Mouse (Mus musculus) kidney, embryonic 16.5 days (tissue): Measurements from ENCODE around the gene Smad5. TPM values are rescaled to one million over a fixed set of nuclear protein-coding genes. Genes with fewer than 3 reads are reported as not detected.
A peak's percentile ranks its signal among the peaks of the same experiment; 100 is the strongest.

Experiments used
- ATAC-seq: fragments of 200-750 bp; cut with Nextera tagmentation; 2 replicates; pipeline ENCODE4 v1.8.0; 2017; ENCODE audit warnings: moderate TSS enrichment; ENCODE audit not compliant: low FRiP score, low TSS enrichment
- H3K27ac ChIP-seq: fragments of 300-500 bp; sonication (generic); 2 replicates; pipeline ENCODE4 v1.5.1; 2014; ENCODE audit warnings: low read length
- H3K27me3 ChIP-seq: fragments of 300-500 bp; sonication (generic); 2 replicates; pipeline ENCODE4 v1.6.1; 2014; ENCODE audit warnings: low read length, control low read depth, mixed read lengths; ENCODE audit not compliant: insufficient read depth
- H3K36me3 ChIP-seq: fragments of 300-500 bp; sonication (generic); 2 replicates; pipeline ENCODE4 v1.6.1; 2014; ENCODE audit warnings: low read length, control low read depth, mixed read lengths; ENCODE audit not compliant: insufficient read depth
- H3K4me1 ChIP-seq: fragments of 300-500 bp; sonication (generic); 2 replicates; pipeline ENCODE4 v1.6.1; 2014; ENCODE audit warnings: low read length, control low read depth, mixed read lengths; ENCODE audit not compliant: insufficient read depth
- H3K4me2 ChIP-seq: fragments of 300-500 bp; sonication (generic); replicated peaks from 2 replicates; pipeline ENCODE4 v1.6.1; 2014; ENCODE audit warnings: low read depth, low read length
- H3K4me3 ChIP-seq: fragments of 300-500 bp; sonication (generic); 2 replicates; pipeline ENCODE4 v1.5.1; 2014; ENCODE audit warnings: mild to moderate bottlenecking, low read length
- H3K9ac ChIP-seq: fragments of 300-500 bp; sonication (generic); replicated peaks from 2 replicates; pipeline ENCODE4 v1.6.1; 2014; ENCODE audit warnings: low read length
- H3K9me3 ChIP-seq: fragments of 300-500 bp; sonication (generic); 2 replicates; pipeline ENCODE4 v1.6.1; 2016; ENCODE audit warnings: low read length, control low read depth
- WGBS: fragments of 180-500 bp; shearing (Covaris S2); extraction: QIAGEN DNeasy Blood & Tissue Kit; methylation state at CpG from one replicate; pipeline ENCODE4 v1.1.7; 2014; 5-methylcytosine and 5-hydroxymethylcytosine counted together
- polyA plus RNA-seq: library from polyadenylated mRNA; unstranded; fragments of >200 nt; fragmentation: Nextera tagmentation; extraction: Ambion mirVana; gene quantifications from 2 replicates; pipeline ENCODE4 v1.2.1, GENCODE M21; 2015

Gene Smad5
- polyA plus RNA-seq, 1 experiment from 2014 or later = 35.6 TPM

DNA sequence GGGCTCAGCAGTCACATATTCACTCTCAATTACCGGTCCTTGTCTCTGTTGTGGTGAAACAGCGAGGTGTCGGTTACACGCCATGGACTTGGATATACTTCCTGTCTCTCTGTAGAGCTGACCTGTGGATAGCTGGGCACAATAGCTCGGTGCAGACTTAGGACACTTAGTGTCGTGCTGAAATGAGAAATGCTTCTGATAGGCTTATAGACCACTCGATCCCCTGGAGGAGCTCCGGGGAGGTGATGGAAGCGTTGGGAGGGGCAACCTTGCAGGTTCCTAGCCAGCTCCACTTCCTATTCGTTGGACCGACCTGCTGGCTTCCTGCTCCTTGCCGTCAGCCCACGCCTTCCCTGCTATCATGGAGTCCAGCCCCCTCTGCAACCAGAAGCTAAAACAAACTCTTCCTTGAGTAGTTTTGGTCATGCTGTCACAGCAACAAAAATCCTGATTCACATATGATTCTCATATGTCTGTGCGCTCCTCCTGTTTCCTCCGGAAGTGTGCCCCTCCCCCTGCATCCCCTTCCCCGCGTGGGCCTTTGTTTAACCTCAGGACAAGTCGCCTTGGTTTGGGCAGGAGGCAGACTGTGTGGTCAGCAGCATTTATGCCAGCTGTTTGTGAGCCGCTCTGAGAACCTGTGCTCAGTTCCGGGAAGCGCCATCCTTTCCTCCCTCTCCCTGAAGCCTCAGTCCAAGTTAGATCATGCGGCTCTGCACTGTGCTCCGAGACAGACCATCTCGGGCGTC is 62.6 kb downstream of the Smad5 start:
- ATAC-seq = peak; percentile 57
- Histone ChIP-seq H3K9me3 (no peaks in the 10 kb centered on the region), H3K36me3 (no peaks in the 10 kb centered on the region), H3K4me1 (peaks cover 19% of the 10 kb centered on the region), H3K27ac (peak overlapping the region; percentile 39), H3K4me3 (peak overlapping the region; percentile 18), H3K9ac (peak overlapping the region; percentile 32; the same call in 1 of the 2 replicates), H3K4me2 (peak overlapping the region; percentile 43), H3K27me3 (no peaks in the 10 kb centered on the region)
- 22% methylated on average over 25 of the region's 25 CpGs for WGBS

DNA sequence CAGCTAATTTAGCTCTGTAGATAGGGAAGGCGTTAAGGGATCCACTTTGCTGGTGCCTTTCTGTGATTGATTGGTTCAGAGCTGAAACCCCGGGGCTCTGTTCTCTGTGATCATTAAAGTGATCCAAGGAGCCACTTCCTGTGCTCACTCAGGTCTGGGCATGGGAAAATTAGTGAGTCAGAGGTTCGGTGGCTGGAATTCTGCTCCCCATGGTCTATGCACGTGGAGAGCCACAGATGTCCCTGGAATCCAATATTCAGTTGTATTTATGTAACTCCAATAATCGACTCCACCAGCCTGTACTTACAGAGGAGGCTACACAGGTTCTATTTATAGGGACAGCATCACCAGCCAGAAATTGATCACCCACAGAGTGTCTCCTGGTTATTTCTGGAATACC is 63.4 kb downstream of the Smad5 start:
- no peak for ATAC-seq
- Histone ChIP-seq H3K36me3 (no peaks in the 10 kb centered on the region), H3K4me2 (no peak overlapping the region), H3K4me1 (peaks cover 19% of the 10 kb centered on the region), H3K27me3 (no peaks in the 10 kb centered on the region), H3K9me3 (no peaks in the 10 kb centered on the region), H3K9ac (no peak overlapping the region), H3K27ac (peak overlapping the region; percentile 3; the same call in 1 of the 2 replicates), H3K4me3 (no peak overlapping the region)
- WGBS = 32% methylated on average over 5 of the region's 5 CpGs

- no peak overlapping the region for H3K9ac ChIP-seq
- H3K36me3 ChIP-seq = no peaks in the 10 kb centered on the region
- no peak overlapping the region for H3K4me3 ChIP-seq
- no peak for ATAC-seq
- H3K4me2 ChIP-seq = no peak overlapping the region
- H3K27me3 ChIP-seq = no peaks in the 10 kb centered on the region
- peaks cover 15% of the 10 kb centered on the region for H3K4me1 ChIP-seq
- H3K27ac ChIP-seq = no peak overlapping the region
- no peaks in the 10 kb centered on the region for H3K9me3 ChIP-seq
- WGBS = 33% methylated on average over 4 of the region's 4 CpGs
Observed at GRCm38 (mm10) chr13:56769431-56769830, 66.6 kb downstream of the Smad5 start.

- Histone ChIP-seq H3K4me2 (no peak overlapping the region), H3K27me3 (no peaks in the 10 kb centered on the region), H3K4me3 (no peak overlapping the region), H3K4me1 (peaks cover 11% of the 10 kb centered on the region), H3K27ac (no peak overlapping the region), H3K9ac (no peak overlapping the region), H3K9me3 (no peaks in the 10 kb centered on the region), H3K36me3 (no peaks in the 10 kb centered on the region)
- WGBS = 69% methylated on average over 1 of the region's 1 CpGs
- ATAC-seq = no peak
Observed at GRCm38 (mm10) chr13:56770136-56770578, 67.3 kb downstream of the Smad5 start.

- H3K36me3 ChIP-seq = no peaks in the 10 kb centered on the region
- WGBS = 68% methylated on average over 5 of the region's 5 CpGs
- no peak overlapping the region for H3K4me2 ChIP-seq
- peaks cover 5% of the 10 kb centered on the region; the same call in 1 of the 2 replicates for H3K4me1 ChIP-seq
- no peak overlapping the region for H3K9ac ChIP-seq
- H3K4me3 ChIP-seq = no peak overlapping the region
- H3K27ac ChIP-seq = no peak overlapping the region
- no peak for ATAC-seq
- no peaks in the 10 kb centered on the region for H3K27me3 ChIP-seq
- no peaks in the 10 kb centered on the region for H3K9me3 ChIP-seq
Observed at GRCm38 (mm10) chr13:56770786-56771185, 68.0 kb downstream of the Smad5 start.

GRCm38 (mm10) chr13:56772592-56772991 is 69.8 kb downstream of the Smad5 start:
- no peak overlapping the region for H3K27ac ChIP-seq
- 60% methylated on average over 3 of the region's 3 CpGs for WGBS
- H3K9ac ChIP-seq = no peak overlapping the region
- H3K36me3 ChIP-seq = no peaks in the 10 kb centered on the region
- H3K27me3 ChIP-seq = no peaks in the 10 kb centered on the region
- no peaks in the 10 kb centered on the region for H3K9me3 ChIP-seq
- no peak overlapping the region for H3K4me3 ChIP-seq
- H3K4me1 ChIP-seq = no peaks in the 10 kb centered on the region
- H3K4me2 ChIP-seq = no peak overlapping the region
- ATAC-seq = no peak

GRCm38 (mm10) chr13:56773262-56773870 is 70.6 kb downstream of the Smad5 start:
- no peak overlapping the region for H3K9ac ChIP-seq
- ATAC-seq = no peak
- WGBS = 27% methylated on average over 14 of the region's 14 CpGs

DNA sequence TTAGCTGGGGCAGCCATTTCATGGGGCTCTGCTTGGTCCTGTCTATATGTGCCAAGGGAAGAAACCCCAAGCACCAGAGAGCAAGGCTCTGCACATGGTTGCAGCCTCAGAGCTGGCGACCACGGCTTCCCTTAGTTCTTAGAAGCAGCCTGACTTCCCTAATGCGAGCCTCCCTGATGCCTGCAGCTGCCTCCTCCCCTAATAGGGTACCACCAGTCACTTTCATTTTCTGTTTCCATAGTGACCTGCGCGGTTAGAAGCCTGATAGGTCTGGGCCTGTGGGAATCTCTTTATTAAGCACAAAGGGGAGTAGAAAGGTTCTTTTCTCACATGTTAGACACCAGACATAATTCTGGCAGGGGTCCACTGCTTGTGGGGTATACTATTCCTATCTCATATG is 71.5 kb downstream of the Smad5 start:
- H3K36me3 ChIP-seq = no peaks in the 10 kb centered on the region
- no peak overlapping the region for H3K4me3 ChIP-seq
- no peak overlapping the region for H3K4me2 ChIP-seq
- ATAC-seq = no peak
- 59% methylated on average over 5 of the region's 5 CpGs for WGBS
- no peak overlapping the region for H3K27ac ChIP-seq
- no peak overlapping the region for H3K9ac ChIP-seq
- H3K4me1 ChIP-seq = no peaks in the 10 kb centered on the region
- H3K27me3 ChIP-seq = no peaks in the 10 kb centered on the region
- H3K9me3 ChIP-seq = no peaks in the 10 kb centered on the region

More at GRCm38 (mm10) chr13:56773262-56773870, 70.6 kb downstream of the Smad5 start:
- Histone ChIP-seq H3K36me3 (no peaks in the 10 kb centered on the region), H3K4me1 (no peaks in the 10 kb centered on the region), H3K27me3 (no peaks in the 10 kb centered on the region), H3K4me2 (no peak overlapping the region), H3K27ac (no peak overlapping the region), H3K9me3 (no peaks in the 10 kb centered on the region), H3K4me3 (no peak overlapping the region)

DNA sequence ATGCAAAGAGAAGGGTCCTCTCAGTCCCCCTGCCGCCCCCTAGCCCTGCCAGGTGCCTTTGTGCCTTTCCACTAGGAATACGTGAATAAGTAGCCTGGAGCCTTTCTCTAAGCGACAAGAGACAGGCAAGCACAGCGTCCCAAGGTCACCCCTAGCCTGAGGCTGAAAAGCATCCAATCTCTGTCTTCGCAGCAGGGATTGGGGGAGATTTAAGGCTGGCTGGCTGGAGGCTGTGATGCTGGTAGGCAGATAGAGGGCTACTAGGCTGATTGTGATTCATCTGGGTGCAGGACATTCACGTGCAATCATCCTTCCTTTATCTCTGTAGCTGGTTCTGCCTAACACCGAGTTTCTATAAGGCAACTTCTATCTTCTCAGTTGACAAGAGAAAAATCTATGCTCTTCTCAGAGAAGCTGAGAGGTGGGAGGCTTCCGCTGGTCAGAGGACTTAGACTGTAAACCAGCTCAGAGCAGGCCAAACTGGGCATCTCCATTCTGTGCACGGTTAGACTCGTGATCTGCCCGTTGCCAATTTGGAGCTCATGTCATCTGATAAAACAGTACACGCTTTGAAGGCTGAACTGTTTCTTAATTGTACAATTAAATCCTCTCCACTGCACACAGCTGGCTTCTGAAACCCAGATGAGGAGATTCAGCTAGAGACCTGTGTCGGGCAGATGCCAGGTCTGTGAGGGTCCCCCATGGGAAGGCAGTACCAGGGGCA is 78.1 kb downstream of the Smad5 start:
- 66% methylated on average over 13 of the region's 13 CpGs for WGBS
- H3K4me2 ChIP-seq = no peak overlapping the region
- H3K9ac ChIP-seq = no peak overlapping the region
- no peaks in the 10 kb centered on the region for H3K4me1 ChIP-seq
- H3K4me3 ChIP-seq = no peak overlapping the region
- H3K27me3 ChIP-seq = no peaks in the 10 kb centered on the region
- no peak overlapping the region for H3K27ac ChIP-seq
- H3K9me3 ChIP-seq = no peaks in the 10 kb centered on the region
- ATAC-seq = no peak
- H3K36me3 ChIP-seq = no peaks in the 10 kb centered on the region
